Mouse (Mus musculus) heart, postnatal 0 days (tissue): ENCODE measurements around the gene 1110032A03Rik.

Experiments
- CTCF ChIP-seq: IDR thresholded peaks from 2 replicates; pipeline ENCODE4 v1.5.1; 2016; ENCODE audit warnings: antibody characterized with exemption, control low read depth, low read depth
- EP300 ChIP-seq: IDR thresholded peaks from 2 replicates; pipeline ENCODE4 v1.6.1; 2016; ENCODE audit warnings: antibody characterized with exemption, low read depth

- TF ChIP-seq CTCF (no peak), EP300 (no peak)
Measured at GRCm38 (mm10) chr9:50821651-50822050, 46.3 kb upstream of the 1110032A03Rik start.
